Mouse (Mus musculus): Measurements from ENCODE around the gene Tma16.

DNA sequence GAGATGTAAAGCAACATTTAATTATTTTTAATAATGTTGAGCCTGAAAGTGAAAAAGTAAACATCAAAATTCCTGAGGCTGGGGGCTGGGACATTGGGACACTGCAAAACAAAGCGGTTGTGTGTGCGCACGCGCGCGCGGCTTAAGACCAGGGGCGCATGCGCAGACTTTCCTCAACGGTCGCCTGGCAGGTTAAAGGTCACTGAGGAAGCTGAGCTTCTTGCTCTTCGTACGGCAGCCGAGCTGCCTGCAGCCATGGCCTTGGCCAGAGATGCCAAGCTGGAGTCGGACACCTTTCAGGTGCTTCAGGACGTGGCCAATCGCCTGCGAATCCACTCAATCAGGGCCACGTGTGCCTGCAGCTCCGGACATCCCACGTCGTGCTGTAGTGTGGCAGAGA is 25.2 kb upstream of the Tma16 start, which contains the start of gene Tktl2:
- TF ChIP-seq POLR2A (IDR thresholded peaks at IDR 0.05; ENCODE audit: borderline replicate concordance, extremely low read depth, low read depth, low read length) (no peak), CTCF (IDR thresholded peaks at IDR 0.05; ENCODE audit: insufficient read depth, low read length) (no peak)

Data from lung, adult 2 months (tissue).